Mouse (Mus musculus) forebrain, postnatal 0 days (tissue): Measurements from ENCODE around the gene Sept4. TPM values are rescaled to one million over a fixed set of nuclear protein-coding genes. Genes with fewer than 3 reads are reported as not detected.
A peak's percentile ranks its signal among the peaks of the same experiment; 100 is the strongest.

ENCODE experiments used
- ATAC-seq: fragments of 200-750 bp; cut with Nextera tagmentation; 2 replicates; pipeline ENCODE4 v1.8.0; 2017; ENCODE audit warnings: mild to moderate bottlenecking, moderate library complexity
- DNase-seq: peaks from one replicate; pipeline ENCODE4 v3.0.0-alpha.2; 2015
- H3K27ac ChIP-seq: fragments of 300-500 bp; sonication (generic); 2 replicates; pipeline ENCODE4 v1.5.1; 2014; ENCODE audit warnings: low read depth, mild to moderate bottlenecking, antibody characterized with exemption, low read length, moderate library complexity, mixed read lengths
- H3K27me3 ChIP-seq: fragments of 300-500 bp; sonication (generic); 2 replicates; pipeline ENCODE4 v1.6.1; 2014; ENCODE audit warnings: mild to moderate bottlenecking, low read length, mixed read lengths; ENCODE audit not compliant: insufficient read depth
- H3K36me3 ChIP-seq: fragments of 300-500 bp; sonication (generic); 2 replicates; pipeline ENCODE4 v1.6.1; 2014; ENCODE audit warnings: mild to moderate bottlenecking, moderate library complexity; ENCODE audit not compliant: insufficient read depth
- H3K4me1 ChIP-seq: fragments of 300-500 bp; sonication (generic); 2 replicates; pipeline ENCODE4 v1.6.1; 2014; ENCODE audit warnings: antibody characterized with exemption; ENCODE audit not compliant: insufficient read depth
- H3K4me2 ChIP-seq: fragments of 300-500 bp; sonication (generic); 2 replicates; pipeline ENCODE4 v1.6.1; 2014; ENCODE audit warnings: low read depth, mild to moderate bottlenecking, moderate library complexity
- H3K4me3 ChIP-seq: fragments of 300-500 bp; sonication (generic); 2 replicates; pipeline ENCODE4 v1.5.1; 2014; ENCODE audit warnings: low read depth, low read length, mixed read lengths
- H3K9ac ChIP-seq: fragments of 300-500 bp; sonication (generic); 2 replicates; pipeline ENCODE4 v1.6.1; 2014; ENCODE audit warnings: mild to moderate bottlenecking
- H3K9me3 ChIP-seq: fragments of 300-500 bp; sonication (generic); 2 replicates; pipeline ENCODE4 v1.6.1; 2016; ENCODE audit warnings: low read length
- CTCF ChIP-seq: sonication (generic); IDR thresholded peaks from 2 replicates; pipeline ENCODE4 v1.5.1; 2016; ENCODE audit warnings: antibody characterized with exemption, control low read depth, low read depth
- WGBS: fragments of 180-500 bp; shearing (Covaris S2); extraction: QIAGEN DNeasy Blood & Tissue Kit; methylation state at CpG from one replicate; pipeline ENCODE4 v1.1.7; 2014; 5-methylcytosine and 5-hydroxymethylcytosine counted together
- polyA plus RNA-seq: library from polyadenylated mRNA; unstranded; fragments of >200 nt; fragmentation: Nextera tagmentation; extraction: Ambion mirVana; gene quantifications from 2 replicates; pipeline ENCODE4 v1.2.1, GENCODE M21; 2015
- total RNA-seq: library from RNA; depleted of rRNA; stranded (reverse); fragments of >200 nt; gene quantifications from 2 replicates; pipeline ENCODE4 v1.2.3, GENCODE M21; 2014

Gene Sept4
- total and polyA plus RNA-seq, 2 experiments from 2014 or later = 22.5 to 34.2 TPM

- no peak for TF ChIP-seq CTCF
- peak overlapping the region; percentile 68 for H3K4me3 ChIP-seq
- no peaks in the 10 kb centered on the region for H3K9me3 ChIP-seq
- H3K9ac ChIP-seq = peak overlapping the region; percentile 88
- ATAC-seq (no peak), DNase-seq (no peak)
- H3K27me3 ChIP-seq = no peaks in the 10 kb centered on the region
- H3K4me2 ChIP-seq = peak overlapping the region; percentile 83
- H3K27ac ChIP-seq = 0 out of 2 replicates have a peak overlapping the region, but pooled peaks have one; percentile 92
- peaks cover 45% of the 10 kb centered on the region for H3K36me3 ChIP-seq
- peaks cover 13% of the 10 kb centered on the region; the same call in 1 of the 2 replicates for H3K4me1 ChIP-seq
These were observed 28.4 kb downstream of the Sept4 start for GRCm38 (mm10) chr11:87597061-87597460.

- H3K36me3 ChIP-seq = peaks cover 70% of the 10 kb centered on the region
- H3K9me3 ChIP-seq = no peaks in the 10 kb centered on the region
- WGBS = 89% methylated on average over 13 of the region's 13 CpGs
- no peak for ATAC-seq
- DNase-seq = no peak
- 0 out of 2 replicates have a peak, but pooled peaks cover 3% of the 10 kb centered on the region for H3K4me1 ChIP-seq
- no peak for TF ChIP-seq CTCF
- H3K27me3 ChIP-seq = no peaks in the 10 kb centered on the region
- H3K4me2 ChIP-seq = no peak overlapping the region
- no peak overlapping the region for H3K4me3 ChIP-seq
- no peak overlapping the region for H3K27ac ChIP-seq
- H3K9ac ChIP-seq = no peak overlapping the region
These were observed 30.8 kb downstream of the Sept4 start for GRCm38 (mm10) chr11:87599395-87600089.

GRCm38 (mm10) chr11:87600322-87600853, 31.7 kb downstream of the Sept4 start:
- H3K4me3 ChIP-seq = no peak overlapping the region
- H3K27me3 ChIP-seq = no peaks in the 10 kb centered on the region
- TF ChIP-seq CTCF = no peak
- H3K36me3 ChIP-seq = peaks cover 78% of the 10 kb centered on the region
- H3K4me2 ChIP-seq = no peak overlapping the region
- no peak overlapping the region for H3K9ac ChIP-seq
- no peaks in the 10 kb centered on the region for H3K9me3 ChIP-seq
- no peak for ATAC-seq
- WGBS = 90% methylated on average over 10 of the region's 10 CpGs
- no peaks in the 10 kb centered on the region for H3K4me1 ChIP-seq
- DNase-seq = no peak
- H3K27ac ChIP-seq = no peak overlapping the region

- no peak for TF ChIP-seq CTCF
- H3K27me3 ChIP-seq = no peaks in the 10 kb centered on the region
- ATAC-seq (no peak), DNase-seq (no peak)
- peaks cover 95% of the 10 kb centered on the region for H3K36me3 ChIP-seq
- no peak overlapping the region for H3K4me2 ChIP-seq
- 95% methylated on average over 9 of the region's 9 CpGs for WGBS
- H3K9me3 ChIP-seq = no peaks in the 10 kb centered on the region
- H3K4me1 ChIP-seq = no peaks in the 10 kb centered on the region
- no peak overlapping the region for H3K4me3 ChIP-seq
- no peak overlapping the region for H3K9ac ChIP-seq
- H3K27ac ChIP-seq = no peak overlapping the region
These were observed 33.5 kb downstream of the Sept4 start for GRCm38 (mm10) chr11:87602234-87602633.

- Histone ChIP-seq H3K36me3 (peaks cover 96% of the 10 kb centered on the region), H3K4me1 (no peaks in the 10 kb centered on the region), H3K9ac (no peak overlapping the region), H3K4me2 (no peak overlapping the region), H3K9me3 (no peaks in the 10 kb centered on the region), H3K4me3 (no peak overlapping the region), H3K27me3 (no peaks in the 10 kb centered on the region), H3K27ac (no peak overlapping the region)
- 91% methylated on average over 2 of the region's 2 CpGs for WGBS
- TF ChIP-seq CTCF = no peak
- DNase-seq (no peak), ATAC-seq (no peak)
These were observed 34.9 kb downstream of the Sept4 start for GRCm38 (mm10) chr11:87603571-87603970.

GRCm38 (mm10) chr11:87609264-87609663, 40.6 kb downstream of the Sept4 start:
- ATAC-seq (no peak), DNase-seq (no peak)
- no peak overlapping the region for H3K4me3 ChIP-seq
- peaks cover 91% of the 10 kb centered on the region for H3K36me3 ChIP-seq
- no peak overlapping the region for H3K9ac ChIP-seq
- no peak overlapping the region for H3K27ac ChIP-seq
- no peak overlapping the region for H3K4me2 ChIP-seq
- 79% methylated on average over 7 of the region's 7 CpGs for WGBS
- TF ChIP-seq CTCF = no peak
- no peaks in the 10 kb centered on the region for H3K4me1 ChIP-seq
- H3K27me3 ChIP-seq = no peaks in the 10 kb centered on the region
- no peaks in the 10 kb centered on the region for H3K9me3 ChIP-seq

- no peak for ATAC-seq
- Histone ChIP-seq H3K4me2 (no peak overlapping the region), H3K36me3 (peaks cover 91% of the 10 kb centered on the region), H3K4me3 (no peak overlapping the region), H3K9ac (no peak overlapping the region), H3K27me3 (no peaks in the 10 kb centered on the region), H3K27ac (no peak overlapping the region), H3K4me1 (no peaks in the 10 kb centered on the region), H3K9me3 (no peaks in the 10 kb centered on the region)
- 69% methylated on average over 9 of the region's 9 CpGs for WGBS
- peak; percentile 7 for DNase-seq
- TF ChIP-seq CTCF = no peak
These were observed 42.8 kb downstream of the Sept4 start for GRCm38 (mm10) chr11:87611547-87611946.
